Comparison of ENCODE assay signal across 8 mouse cellular contexts in the genomic region with DNA sequence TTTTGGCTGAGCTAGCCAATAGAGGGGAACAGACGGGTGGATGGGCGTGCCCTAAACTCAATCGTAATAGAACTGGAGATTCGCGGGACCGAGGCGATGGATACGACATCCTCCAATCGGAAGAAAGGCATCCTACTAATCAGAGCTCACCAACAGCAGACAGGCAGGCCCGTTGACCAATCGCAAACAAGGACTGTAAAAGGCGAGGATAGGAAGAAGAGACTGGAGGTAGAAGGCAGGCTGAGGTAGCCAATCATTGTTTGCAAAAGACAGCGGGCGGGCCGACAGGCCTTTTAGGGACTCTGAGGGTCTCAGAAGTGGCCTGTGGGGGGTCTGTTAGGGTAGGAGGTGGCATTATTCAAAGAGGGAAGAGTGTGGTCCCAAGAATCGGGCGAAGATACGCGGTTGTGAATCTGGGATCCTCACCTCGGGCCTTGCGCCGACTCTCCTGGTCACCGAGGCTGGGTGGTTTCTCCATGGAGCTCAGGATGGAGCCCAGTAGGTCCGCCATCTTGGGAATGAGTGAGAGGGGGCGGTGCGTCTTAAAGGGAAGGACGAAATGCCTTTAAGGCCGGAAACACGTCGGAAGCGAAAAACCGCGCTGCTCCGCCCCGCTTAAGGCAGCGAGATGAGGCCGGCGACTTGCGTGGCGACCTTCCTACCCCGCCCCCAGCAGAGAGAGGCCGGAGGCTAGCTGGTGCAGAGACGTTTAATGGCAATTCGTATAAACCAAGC. TPM values are rescaled to one million over a fixed set of nuclear protein-coding genes. Genes with fewer than 3 reads are reported as not detected.
DNase-seq lines count a peak whose midpoint lies in the region; ATAC-seq lines count a peak whose summit lies in the region.

A gene (minus strand): TSS at position 646 of the 735 bp plus-strand sequence.

- peak within 1 kb of the TSS; percentile 97 for H3K27ac ChIP-seq in hindbrain, embryonic 16.5 days (ENCODE audit: low read depth, low read length)
- H3K27ac ChIP-seq in macrophage, result peak within 1 kb of the TSS; percentile 94

- no peaks in the 10 kb centered on the region for H3K27me3 ChIP-seq in hindbrain, embryonic 16.5 days (replicated peaks; ENCODE audit: control insufficient read depth, insufficient read depth, low read length)

- peak; percentile 96 for ATAC-seq in hindbrain, embryonic 16.5 days

- peak within 1 kb of the TSS; percentile 64 for H3K4me3 ChIP-seq in hindbrain, embryonic 16.5 days (ENCODE audit: low read length)
- peak within 1 kb of the TSS; percentile 62 for H3K4me3 ChIP-seq in macrophage (ENCODE audit: inconsistent target)

- 0% methylated on average over 44 of the region's 44 CpGs for WGBS in hindbrain, embryonic 16.5 days
- under 1% methylated on average over 44 of the region's 44 CpGs for WGBS in macrophage (ENCODE audit: missing documents)

- no peaks in the 10 kb centered on the region for H3K9me3 ChIP-seq in hindbrain, embryonic 16.5 days (ENCODE audit: control insufficient read depth, low read length)

- peaks cover 22% of the 10 kb centered on the region for H3K79me2 ChIP-seq in macrophage (ENCODE audit: inconsistent target)

- H3K4me1 ChIP-seq in hindbrain, embryonic 16.5 days (ENCODE audit: control insufficient read depth, insufficient read depth, low read depth, low read length), result peaks cover 18% of the 10 kb centered on the region

- H3K4me2 ChIP-seq in hindbrain, embryonic 16.5 days (ENCODE audit: low read length), result peak within 1 kb of the TSS; percentile 94

- H3K36me3 ChIP-seq in hindbrain, embryonic 16.5 days (ENCODE audit: control insufficient read depth, insufficient read depth, low read length), result peaks cover 11% of the 10 kb centered on the region
- H3K36me3 ChIP-seq in macrophage (ENCODE audit: inconsistent target), result peaks cover 20% of the 10 kb centered on the region; the same call in 1 of the 2 replicates

- DNase-seq in WW6 (ENCODE audit: low read depth, low spot score), result peak; percentile 98
- DNase-seq in cerebellum, postnatal 4 days (ENCODE audit: low spot score in 2 of 2), result peak; percentile 85 to 93
- peak; percentile 98 for DNase-seq in gastrocnemius, adult 18-20 months (ENCODE audit: low spot score)
- DNase-seq in left cerebral cortex, adult 18-20 months (ENCODE audit: low spot score in 2 of 2), result peak; percentile 95 to 98
- DNase-seq in right cerebral cortex, adult 18-20 months, result peak; percentile 99
- DNase-seq in urinary bladder, postnatal 10 days (ENCODE audit: low spot score), result peak; percentile 86

- H3K9ac ChIP-seq in hindbrain, embryonic 16.5 days (ENCODE audit: low read depth, low read length), result peak within 1 kb of the TSS; percentile 79

RNA-seq across cellular contexts. Expression of the gene that starts here (rescaled TPM):
- total RNA-seq in gastrocnemius, adult 18-20 months (2021), result 100 to 1,000 TPM in 1 of 2 experiments, 10 to 100 TPM in 1; 83.4 to 103 TPM
- 151 and 161 TPM in 2 replicates for polyA plus RNA-seq in hindbrain, embryonic 16.5 days (2015; fragmentation: Nextera tagmentation; extraction: Ambion mirVana)
- total RNA-seq in left cerebral cortex, adult 18-20 months (2021), result 10 to 100 TPM; 47.5 to 52.8 TPM
- 10 to 100 TPM; 17.1 to 67.8 (median 46.7) TPM for total RNA-seq in macrophage (2018; cell fraction: chromatin; rRNA removed)
- 10 to 100 TPM; 38.5 to 72.4 (median 53.2) TPM for total RNA-seq in macrophage (2018; cell fraction: cytosol; rRNA removed)
- total RNA-seq in macrophage (2018; cell fraction: nucleus; rRNA removed), result 10 to 100 TPM; 21.5 to 47.9 (median 32.1) TPM
- polyA plus RNA-seq in macrophage (2018), result 72.0 to 176 TPM (median 83.0 TPM) in 3 replicates

Comparison
In these comparisons a context has a peak if more than half of its experiments do, and no peak if none do; other contexts are left out.
1. Peak in every context shown above with its lines: DNase-seq, ATAC-seq, H3K4me3 ChIP-seq and H3K27ac ChIP-seq.